Mouse (Mus musculus) brain, embryonic 18.5 days (tissue): ENCODE measurements around the gene Olfr287.

Experiments used
- DNase-seq: peaks from one replicate; pipeline ENCODE4 v3.0.0-alpha.2; 2012; ENCODE audit warnings: low read depth, low spot score

The Olfr287 gene

DNA sequence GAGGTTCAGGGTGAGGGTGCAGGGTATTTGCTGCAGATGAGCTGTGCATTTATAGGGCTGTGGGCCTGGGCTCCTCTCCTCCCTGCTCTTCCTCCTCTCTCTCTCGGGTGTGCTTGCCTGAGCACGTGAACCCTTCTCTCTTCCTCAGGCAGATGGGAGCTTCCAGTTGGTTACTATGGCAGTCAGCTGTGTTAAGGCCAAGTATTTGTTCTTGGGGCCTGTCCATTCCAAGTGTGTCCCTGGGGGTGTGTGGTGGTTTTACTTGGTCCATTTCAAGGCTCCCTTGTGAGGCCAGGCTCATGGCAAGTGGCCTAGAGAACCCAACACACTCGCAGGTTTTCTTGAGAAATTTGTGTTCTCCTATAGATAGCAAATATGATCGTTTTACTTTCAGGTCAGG, at the start of gene Olfr287, which contains the start of gene Gm44579:
Olfr287 (minus strand) TSS at position 180 of the 400 bp plus-strand sequence.
Gm44579 (minus strand) TSS at position 101 of the 400 bp plus-strand sequence.
- no peak for DNase-seq

DNA sequence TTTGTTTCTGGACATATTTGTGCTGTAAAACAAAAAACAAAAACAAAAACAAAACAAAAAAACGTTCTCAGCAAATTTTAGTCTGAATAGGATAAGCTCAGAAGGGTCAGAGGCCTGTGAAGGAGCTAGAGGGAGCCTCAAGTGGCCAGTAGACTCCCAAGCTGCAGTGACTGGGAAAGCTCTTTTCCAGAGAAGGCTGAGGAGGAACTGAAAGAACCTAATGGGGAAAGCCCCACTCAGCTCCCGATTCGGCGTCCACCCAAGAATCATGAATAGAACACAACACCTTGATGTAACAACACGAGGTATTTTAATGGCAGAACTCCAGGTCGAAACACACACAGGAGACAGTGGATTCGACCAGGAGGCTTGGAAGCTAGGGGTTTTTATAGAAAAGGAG, 36.9 kb upstream of the Olfr287 start:
- no peak for DNase-seq

DNA sequence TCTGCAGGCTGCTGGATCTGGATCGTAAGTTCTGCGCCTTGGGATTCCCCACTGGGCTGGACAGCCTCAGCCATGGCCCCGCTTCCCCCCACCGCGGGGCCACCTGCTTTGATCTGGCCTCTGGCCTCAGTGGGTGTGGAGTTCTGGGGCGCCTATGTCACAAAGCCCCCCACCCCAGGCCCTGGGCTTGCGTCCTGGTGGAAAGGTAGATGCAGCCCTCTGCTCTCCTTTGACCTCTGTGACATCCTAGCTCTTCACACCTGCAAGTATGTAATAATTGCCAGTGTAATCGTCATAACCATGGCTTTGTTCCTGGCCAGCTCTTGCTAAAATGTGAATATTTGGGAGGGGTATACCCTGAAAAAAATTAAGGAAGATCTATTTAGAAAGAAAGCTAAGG, 36.3 kb upstream of the Olfr287 start, which contains the start of gene H1fnt:
H1fnt (minus strand) TSS at position 101 of the 400 bp plus-strand sequence.
- DNase-seq, result no peak

DNA sequence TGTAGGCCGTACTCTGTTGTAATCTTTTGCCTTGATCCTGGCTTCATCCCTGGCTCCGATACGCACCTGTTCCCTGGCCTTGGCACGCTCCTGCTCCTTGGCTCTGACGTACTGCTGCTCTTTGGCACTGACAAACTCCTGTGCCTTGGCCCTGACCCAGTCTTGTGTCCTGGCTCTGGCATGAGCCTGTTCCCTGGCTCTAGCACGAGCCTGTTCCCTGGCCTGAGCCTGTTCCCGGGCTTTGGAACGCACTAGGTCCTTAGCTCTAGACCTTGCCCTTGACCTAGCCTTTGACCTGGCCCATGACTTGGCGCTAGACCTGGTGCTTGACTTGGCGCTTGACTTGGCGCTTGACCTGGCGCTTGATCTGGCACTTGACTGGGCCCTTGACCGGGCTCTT, 35.4 kb upstream of the Olfr287 start:
- no peak for DNase-seq

DNA sequence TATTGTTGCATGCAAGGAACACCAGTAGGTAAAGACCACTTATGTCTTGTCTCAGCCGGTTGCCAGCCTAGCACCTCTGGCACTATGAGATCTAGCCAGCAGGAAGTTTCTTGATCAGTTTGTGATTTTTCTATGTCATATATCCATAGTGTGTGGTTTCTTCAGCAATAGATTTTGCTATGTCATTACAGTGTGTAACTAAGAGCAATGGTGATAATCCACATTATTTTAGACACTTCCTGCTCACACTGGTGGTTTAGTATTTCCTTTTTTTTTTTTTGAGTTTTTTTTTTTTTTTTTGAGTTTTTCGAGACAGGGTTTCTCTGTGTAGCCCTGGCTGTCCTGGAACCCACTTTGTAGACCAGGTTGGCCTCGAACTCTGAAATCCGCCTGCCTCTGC, 14.6 kb upstream of the Olfr287 start:
- DNase-seq, result no peak

DNA sequence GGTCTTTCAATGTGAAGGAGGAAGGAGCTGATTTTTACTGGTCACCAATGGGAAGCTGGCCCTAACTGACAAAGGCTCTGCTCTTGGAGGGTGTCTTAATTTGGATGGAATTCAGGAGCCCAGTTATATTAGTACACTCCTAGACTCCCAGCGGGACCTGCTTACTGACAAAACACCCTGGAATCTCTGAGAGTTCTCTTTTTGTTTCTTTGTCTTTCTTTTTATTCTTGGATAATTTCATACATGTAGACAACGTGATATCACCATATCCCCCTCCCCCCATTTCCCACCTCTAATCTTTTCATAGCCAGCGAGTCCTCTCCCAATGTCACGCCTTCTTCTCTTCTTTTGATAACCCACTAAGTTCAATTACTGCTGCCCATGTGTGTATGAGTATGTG, 13.5 kb upstream of the Olfr287 start, which contains the start of gene Olfr286:
Olfr286 (minus strand) TSS at position 101 of the 400 bp plus-strand sequence.
- DNase-seq, result no peak

DNA sequence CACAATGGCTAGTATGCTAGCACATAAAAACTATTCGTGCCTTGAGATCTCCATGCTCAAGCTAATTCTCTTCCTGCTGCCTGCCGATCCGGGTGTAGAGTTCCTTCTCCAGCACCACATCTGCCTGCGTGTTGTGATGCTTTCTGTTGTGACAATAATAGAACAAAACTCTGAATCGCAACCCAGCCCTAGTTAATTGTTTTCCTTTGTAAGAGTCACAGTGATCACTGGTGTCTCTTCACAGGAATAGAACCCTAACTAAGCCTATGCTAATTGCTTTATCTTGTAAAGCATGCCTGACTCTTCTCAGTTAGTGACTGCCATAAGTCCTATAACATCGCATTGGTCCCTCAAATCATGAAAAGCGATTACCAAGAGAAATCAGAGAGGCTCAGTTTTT, 5.2 kb upstream of the Olfr287 start:
- no peak for DNase-seq

DNA sequence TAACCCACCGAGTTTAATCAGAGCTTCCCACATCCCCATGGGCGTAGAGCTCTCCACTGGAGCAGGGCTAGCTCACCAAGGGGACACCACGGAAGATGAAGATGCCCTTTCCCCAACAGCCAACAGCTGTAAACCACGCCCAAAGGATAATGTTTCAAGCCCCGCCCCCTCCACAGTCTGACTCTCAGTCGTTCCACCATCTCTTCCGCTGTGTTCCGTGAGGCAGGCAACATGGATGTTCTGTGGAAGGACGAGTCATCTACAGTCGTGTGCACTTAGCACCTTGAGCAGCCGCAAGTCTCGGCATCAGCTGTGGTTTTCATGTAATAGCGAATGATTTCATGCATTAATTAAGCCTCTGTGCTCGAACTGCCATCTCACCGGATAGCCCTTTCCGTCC, 4.8 kb upstream of the Olfr287 start:
- DNase-seq, result no peak

DNA sequence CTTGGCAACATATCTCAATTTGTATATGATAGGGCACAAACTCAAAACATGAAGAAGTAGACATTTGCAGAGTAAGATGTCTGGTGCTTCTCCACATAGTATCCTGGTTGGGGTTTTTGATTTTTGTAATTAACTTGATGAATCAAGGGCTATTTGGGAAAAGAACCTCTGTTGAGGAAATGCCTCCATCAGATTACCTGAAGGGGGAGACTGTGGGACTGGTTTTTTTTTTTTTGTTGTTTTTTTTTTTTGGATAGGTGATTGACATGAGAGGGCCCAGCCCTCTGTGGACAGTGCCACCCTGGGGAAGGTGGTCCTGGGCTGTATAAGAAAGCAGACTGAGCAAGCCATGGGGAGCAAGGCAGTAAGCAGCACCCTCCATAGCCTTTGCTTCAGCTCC, 1.5 kb upstream of the Olfr287 start:
- DNase-seq, result no peak

DNA sequence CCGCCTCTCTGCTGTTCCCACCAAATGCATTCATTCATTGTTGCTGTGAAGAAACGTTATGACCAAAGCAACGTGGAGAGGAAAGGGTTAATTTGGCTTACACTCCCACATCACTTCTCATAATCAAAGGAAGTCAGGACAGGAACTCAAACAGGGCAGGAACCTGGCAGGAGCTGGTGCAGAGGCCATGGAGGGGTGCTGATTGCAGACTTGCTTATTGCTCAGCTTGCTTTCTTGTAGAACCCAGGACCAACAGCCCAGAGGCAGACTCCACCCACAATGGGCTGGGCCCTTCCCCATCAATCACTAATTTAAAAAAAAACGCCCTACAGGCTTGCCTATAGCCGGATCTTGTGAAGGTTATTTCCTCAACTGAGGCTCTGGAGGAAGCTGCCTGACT, 6.7 kb downstream of the Olfr287 start:
- DNase-seq, result no peak

DNA sequence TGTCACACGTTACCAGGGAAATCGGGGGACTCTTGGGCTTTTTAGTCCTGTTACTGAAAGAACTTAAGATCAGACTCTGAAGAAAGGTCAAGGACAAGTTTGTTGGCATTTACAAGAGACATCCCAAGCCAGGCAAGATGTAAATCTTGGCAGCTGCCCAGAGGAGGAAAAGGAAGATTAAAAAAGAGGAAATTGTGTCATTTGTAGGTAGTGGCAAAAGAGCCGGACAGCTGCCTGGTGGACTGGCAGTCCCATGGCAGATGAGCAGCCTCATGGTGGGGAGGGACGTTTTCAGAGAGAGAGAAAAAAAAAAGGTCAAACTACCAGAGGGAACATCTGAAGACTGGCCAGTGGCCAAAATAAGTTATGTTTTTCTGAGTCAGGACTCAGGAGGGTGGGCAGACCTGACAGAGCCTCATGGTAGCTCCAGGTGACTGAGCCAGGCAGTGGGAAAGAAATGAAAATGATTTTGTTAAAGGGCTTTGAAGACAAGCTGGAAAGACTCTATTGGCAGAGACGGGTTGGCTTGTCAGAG, 7.5 kb downstream of the Olfr287 start:
- no peak for DNase-seq

DNA sequence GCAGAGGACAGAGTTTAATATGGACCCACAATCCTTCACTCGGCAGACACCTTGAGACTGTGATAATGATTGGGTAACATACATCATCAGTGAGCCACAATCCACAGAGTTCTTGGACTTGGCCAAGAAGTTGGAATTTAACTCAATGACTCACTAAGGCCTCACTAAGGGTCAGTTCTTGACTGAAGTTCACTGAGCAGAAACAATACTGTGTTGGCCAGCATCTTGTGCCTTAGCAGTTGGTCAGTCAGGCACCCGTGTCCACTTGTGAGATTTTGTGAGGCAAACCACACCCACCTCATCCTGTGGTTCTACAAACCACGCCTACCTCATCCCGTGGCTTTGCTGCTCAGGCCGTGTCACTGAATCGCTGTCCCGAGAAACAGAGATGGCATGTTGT, 11.2 kb downstream of the Olfr287 start:
- DNase-seq, result no peak

DNA sequence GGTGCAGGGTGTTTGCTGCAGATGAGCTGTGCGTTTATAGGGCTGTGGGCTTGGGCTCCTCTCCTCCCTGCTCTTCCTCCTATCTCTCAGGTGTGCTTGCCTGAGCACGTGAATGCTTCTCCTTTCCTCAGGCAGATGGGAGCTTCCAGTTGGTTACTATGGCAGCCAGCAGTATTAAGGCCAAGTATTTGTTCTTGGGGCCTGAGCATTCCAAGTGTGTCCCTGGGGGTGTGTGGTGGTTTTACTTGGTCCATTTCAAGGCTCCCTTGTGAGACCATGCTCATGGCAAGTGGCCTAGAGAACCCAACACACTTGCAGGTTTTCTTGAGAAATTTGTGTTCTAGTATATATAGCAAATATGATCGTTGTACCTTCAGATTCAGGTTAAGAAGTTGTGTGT, 25.4 kb downstream of the Olfr287 start, which contains the start of gene Olfr288:
Olfr288 (minus strand) TSS at position 101 of the 400 bp plus-strand sequence.
- no peak for DNase-seq

DNA sequence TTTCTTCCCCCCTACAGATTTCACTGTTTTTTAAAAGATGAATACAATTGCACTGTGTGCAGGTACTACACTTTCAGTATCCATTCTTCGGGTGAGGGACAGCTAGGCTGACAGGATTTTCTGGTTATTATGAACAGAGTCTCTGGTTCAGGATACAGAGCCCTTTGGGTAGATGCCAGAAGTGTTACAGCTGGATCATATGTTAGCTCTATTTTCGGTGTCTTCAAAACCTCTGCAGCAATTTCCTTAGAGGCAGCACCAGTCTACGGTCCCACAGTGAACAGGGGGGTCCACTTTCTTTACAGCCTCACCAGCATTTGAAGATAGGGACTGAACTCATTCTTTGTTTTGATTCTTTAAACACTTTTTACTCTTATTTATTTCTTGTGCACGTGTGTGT, 36.4 kb downstream of the Olfr287 start:
- no peak for DNase-seq

DNA sequence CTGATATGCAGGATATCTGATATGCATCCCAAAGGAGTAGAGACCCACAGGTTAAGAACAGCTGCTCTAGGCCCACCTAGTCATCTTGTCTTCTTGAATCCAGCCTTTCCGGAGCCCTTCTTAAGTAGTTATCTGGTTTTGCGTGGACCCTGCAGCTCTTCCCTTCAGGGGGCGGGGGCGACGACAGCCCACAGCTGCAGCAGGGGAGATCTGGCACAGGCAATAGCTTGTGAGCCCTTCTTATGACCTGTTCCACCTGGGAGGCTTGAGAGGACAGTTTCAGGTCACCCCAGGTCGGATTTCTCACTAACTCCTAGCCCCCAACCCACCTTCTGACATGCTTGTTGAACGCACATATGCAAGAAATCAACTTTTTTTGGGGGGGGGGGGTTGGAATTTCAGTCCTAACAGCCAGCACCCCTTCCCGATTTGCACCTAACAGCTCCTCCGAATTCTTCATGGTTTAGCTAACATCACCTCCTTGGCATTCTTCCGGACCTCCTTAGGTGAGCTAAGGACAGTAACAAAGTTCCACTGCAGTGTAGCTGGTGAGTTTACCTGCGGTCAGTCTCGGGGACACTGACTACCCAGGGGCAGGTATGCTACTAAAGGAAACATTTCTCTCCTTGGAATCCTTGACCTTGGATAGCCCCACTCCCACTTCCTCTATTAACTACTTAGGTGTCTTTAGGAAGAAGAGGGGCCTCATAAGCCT, 38.8 kb downstream of the Olfr287 start:
- no peak for DNase-seq

DNA sequence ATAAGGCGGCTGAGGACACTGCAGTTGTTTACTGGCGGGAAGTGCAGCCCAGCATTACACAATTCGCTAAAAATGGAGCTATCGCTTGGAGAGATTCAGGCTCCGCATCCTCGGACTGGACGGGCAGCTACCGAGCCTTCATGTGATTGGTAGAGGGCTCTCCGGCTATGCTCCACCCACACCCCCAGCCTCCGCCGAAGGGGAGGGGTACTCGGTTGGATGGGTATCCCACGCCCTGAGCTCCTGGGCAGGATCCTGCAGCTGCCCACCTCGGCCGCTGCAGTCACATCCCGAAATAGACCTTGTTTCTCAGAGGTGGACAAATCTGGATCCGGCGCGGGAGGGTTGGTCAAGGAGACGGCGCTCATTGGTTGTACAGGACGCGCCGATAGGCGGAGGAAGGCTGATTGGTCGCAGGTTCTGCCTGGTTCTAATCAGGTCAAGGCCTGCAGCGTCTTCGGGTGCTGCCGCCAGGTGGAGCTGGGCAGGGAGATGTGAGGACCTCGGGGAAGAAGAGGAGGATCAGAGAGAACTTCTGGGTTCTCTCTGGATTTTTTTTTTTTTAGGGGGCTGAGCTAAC, 39.6 kb downstream of the Olfr287 start:
- peak; percentile 80 for DNase-seq

DNA sequence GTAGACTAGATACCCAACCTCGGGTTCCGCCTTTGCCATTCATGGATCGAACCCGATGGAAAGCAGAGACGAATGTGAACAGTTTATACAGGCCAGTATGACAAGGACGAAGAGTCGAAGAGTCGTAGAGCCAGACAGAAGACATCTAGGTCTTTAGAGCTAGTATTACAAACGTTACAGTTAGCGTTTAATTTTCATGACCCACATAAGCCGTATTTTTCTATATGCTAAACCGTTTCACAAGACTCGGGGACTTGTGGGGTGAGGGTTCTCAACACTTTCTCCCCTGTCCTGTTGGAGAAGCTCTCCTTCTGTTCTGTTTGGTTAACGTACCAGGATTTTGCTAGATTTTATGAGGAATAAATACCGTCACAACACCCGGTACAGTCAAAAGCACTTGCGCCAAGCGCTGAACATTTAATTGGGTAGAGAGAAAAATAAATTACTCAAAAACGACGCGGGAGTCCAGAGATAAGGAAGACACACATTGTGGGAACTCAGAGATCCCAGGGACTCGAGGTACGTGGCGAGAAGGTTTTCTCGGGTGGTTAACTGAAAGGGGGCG, 40.2 kb downstream of the Olfr287 start:
- DNase-seq, result no peak

DNA sequence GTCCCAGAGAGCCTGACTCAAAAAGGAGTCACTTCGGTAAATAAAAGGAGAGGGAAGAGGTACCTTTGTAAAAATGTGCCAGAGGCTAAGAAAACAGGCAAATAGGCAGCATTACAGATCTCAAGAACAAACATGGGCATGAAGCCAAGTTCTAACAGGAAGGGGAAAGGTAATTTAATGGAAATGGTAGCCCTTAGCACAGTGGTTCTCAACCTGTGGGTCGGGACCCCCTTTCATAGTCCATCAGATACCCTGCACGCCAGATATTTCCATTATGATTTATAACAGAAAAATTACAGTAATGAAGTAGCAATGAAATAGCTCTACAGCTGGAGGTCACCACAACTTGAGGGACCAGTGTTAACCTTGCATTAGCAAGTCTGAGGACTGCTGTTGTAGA, 43.5 kb downstream of the Olfr287 start:
- no peak for DNase-seq

DNA sequence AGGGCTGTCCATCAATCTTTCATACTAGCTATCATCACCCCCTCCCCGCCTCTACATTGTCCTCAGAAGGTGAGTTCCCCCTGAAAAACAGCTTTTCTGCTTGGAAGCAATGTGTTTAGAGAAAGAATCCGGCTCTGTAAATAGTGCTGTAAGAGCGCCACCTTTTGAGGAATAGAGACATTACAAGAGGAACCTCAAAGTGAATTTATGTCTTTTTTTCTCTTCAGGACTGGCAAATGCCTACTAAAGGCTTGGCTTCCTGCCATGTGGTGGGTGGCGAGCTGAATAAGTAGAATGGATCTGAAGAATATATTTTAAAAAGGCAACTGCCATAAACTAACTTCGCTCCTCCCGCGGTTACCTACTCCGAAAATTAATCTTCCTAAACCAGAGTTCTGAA, 47.0 kb downstream of the Olfr287 start:
- DNase-seq, result peak; percentile 55

DNA sequence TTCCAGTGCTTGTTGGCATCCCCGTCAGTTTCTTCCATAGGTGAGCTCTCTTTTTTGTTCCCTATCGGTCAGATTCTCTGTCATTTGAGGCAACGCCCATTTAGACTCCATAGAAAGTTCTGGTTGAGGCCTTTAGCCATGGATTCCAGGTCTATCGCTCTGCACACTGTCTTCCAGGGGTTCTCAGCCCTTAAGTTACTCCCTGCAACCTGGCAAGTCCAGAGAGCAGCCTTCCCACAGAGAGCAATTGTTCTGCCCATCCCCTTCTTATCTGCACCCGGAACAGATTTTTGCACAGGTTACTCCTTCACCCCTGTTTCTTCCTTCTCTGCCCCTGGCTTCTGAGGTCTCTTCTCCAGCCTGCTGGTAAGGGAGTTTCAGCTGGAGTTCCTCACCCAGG, 48.7 kb downstream of the Olfr287 start:
- no peak for DNase-seq

DNA sequence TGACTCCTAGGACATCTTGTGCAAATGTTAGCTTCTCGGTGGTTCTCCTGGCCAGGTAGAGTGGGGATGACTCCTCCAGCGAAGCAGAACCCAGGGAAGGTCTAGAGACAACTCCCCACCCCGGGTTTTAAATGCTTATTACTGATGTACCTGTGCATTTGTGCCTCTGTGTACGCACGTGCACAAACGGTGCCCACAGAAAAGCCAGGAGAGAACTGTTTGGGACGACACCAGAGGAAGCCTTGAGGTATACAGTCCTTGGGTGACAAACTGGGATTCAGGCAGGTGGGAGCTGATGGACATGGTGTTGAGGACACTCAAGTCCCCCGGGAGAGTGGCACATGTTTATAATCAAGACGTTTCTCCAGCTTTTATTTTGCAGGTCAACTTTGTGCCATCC, 49.9 kb downstream of the Olfr287 start:
- DNase-seq, result no peak

DNA sequence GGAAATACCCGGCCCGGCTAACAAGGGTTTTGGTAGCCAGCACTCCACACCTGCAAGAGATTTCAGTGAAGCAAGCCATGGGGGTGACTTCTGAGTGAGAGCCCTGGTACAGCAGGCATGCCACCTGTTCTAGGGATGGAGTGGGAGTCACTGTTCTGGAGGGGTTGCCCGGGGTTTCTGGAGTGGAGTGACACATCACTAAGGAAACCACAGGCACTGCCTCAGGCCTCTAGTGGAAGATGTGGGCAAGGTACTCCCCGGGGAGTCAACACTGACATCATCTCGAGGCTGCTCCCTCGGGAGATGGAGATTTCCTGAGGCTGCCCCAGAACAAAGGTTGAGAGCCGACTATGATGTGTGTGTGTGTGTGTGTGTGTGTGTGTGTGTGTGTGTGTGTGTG, 50.5 kb downstream of the Olfr287 start:
- DNase-seq, result no peak

DNA sequence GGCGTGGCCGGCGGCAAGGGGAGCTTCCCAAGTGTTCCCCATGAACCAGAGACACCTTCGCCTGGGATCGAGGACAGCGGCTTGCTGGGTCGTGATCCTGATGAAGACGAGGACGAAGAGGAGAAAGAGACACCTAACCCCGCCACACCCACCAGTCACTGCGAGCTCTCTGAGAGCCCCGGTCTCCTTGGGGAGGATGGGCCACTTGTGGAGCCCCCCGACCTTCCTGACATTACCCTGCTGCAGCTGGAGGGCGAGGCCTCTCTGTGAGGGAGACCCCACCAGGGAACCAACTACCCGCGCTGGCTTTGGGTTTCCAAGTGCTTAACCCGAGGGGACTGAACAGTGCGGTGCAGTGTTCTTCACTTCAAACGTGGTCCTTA, 52.2 kb downstream of the Olfr287 start:
- no peak for DNase-seq
